Mouse (Mus musculus): Measurements from ENCODE around the gene Dus3l. TPM values are rescaled to one million over a fixed set of nuclear protein-coding genes. Genes with fewer than 3 reads are reported as not detected.

Dus3l gene
- 40.8 and 43.6 TPM in 2 replicates for polyA plus RNA-seq (2015; fragmentation: Nextera tagmentation; extraction: Ambion mirVana)

DNA sequence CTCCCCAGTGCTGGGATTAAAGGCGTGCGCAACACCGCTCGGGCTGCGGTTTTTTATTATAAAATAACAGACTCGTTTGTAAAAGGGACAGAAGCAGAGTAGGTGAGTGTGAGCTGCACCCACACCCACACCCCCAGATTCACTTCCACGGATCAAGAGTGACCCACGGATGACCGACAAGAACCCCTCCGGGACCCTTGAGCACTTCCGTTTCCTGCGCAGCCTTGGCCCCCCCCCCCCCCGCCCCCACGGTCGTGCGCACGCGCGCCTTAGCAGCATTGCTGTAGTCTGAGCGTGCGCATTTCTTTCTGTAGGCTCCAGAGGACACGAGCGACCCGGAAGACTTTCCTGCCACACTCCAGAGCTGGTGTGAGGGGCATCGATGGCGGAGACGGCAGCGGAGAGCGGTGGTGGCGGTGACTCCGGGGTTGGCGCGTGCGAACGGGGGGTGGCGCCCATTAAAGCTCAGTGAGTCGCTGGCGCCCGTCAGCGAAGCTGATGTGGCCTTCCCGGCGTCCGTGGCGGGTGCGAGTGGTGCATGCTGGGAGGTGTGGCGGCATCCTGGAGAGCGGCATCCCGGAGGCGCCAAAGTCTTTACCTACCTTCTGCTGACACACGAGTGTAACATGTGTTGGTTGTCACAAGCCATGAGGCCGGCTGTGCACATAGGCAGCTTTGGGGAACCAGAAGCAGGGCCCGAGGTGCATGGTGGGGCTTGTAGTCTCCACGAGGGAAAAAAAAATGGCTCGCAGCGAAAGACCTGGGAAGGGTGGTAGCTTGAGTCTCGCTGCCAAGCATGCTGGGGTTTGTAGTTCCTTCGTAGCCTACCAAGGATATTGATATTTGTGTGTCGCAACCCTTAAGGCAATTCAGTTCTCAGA, at the start of gene Dus3l:
Dus3l (plus strand) TSS at position 284 of the 881 bp plus-strand sequence.
- Histone ChIP-seq H3K9me3 (ENCODE audit: control insufficient read depth, low read length) (no peaks in the 10 kb centered on the region), H3K4me3 (ENCODE audit: low read length) (peak within 1 kb of the TSS; percentile 73), H3K4me2 (ENCODE audit: low read depth, low read length) (peak within 1 kb of the TSS; percentile 87), H3K36me3 (ENCODE audit: control insufficient read depth, insufficient read depth, low read length) (peaks cover 25% of the 10 kb centered on the region), H3K27ac (ENCODE audit: low read length) (peak within 1 kb of the TSS; percentile 96), H3K27me3 (ENCODE audit: control insufficient read depth, insufficient read depth, low read depth, low read length) (no peaks in the 10 kb centered on the region), H3K4me1 (replicated peaks; ENCODE audit: control insufficient read depth, insufficient read depth, low read length) (peaks cover 19% of the 10 kb centered on the region), H3K9ac (ENCODE audit: low read length) (peak within 1 kb of the TSS; percentile 82)
- ATAC-seq (ENCODE audit: low read depth) = peak; percentile 81
- under 1% methylated on average over 58 of the region's 58 CpGs for WGBS

GRCm38 (mm10) chr17:56715360-56715759, 49.2 kb upstream of the Dus3l start:
- H3K4me1 ChIP-seq (replicated peaks; ENCODE audit: control insufficient read depth, insufficient read depth, low read length) = peaks cover 15% of the 10 kb centered on the region
- 53% methylated on average over 11 of the region's 11 CpGs for WGBS
- no peak overlapping the region for H3K4me2 ChIP-seq (ENCODE audit: low read depth, low read length)
- H3K36me3 ChIP-seq (ENCODE audit: control insufficient read depth, insufficient read depth, low read length) = peaks cover 15% of the 10 kb centered on the region
- H3K27ac ChIP-seq (ENCODE audit: low read length) = no peak overlapping the region
- H3K9me3 ChIP-seq (ENCODE audit: control insufficient read depth, low read length) = no peaks in the 10 kb centered on the region
- no peak overlapping the region for H3K4me3 ChIP-seq (ENCODE audit: low read length)
- H3K27me3 ChIP-seq (ENCODE audit: control insufficient read depth, insufficient read depth, low read depth, low read length) = no peaks in the 10 kb centered on the region
- H3K9ac ChIP-seq (ENCODE audit: low read length) = no peak overlapping the region
- ATAC-seq (ENCODE audit: low read depth) = no peak

- no peaks in the 10 kb centered on the region for H3K27me3 ChIP-seq (ENCODE audit: control insufficient read depth, insufficient read depth, low read depth, low read length)
- H3K27ac ChIP-seq (ENCODE audit: low read length) = peak overlapping the region; percentile 79
- H3K36me3 ChIP-seq (ENCODE audit: control insufficient read depth, insufficient read depth, low read length) = peaks cover 8% of the 10 kb centered on the region
- no peaks in the 10 kb centered on the region for H3K9me3 ChIP-seq (ENCODE audit: control insufficient read depth, low read length)
- 24% methylated on average over 22 of the region's 22 CpGs for WGBS
- H3K4me3 ChIP-seq (ENCODE audit: low read length) = peak overlapping the region; percentile 89
- ATAC-seq (ENCODE audit: low read depth) = no peak
- peak overlapping the region; percentile 86 for H3K9ac ChIP-seq (ENCODE audit: low read length)
- H3K4me2 ChIP-seq (ENCODE audit: low read depth, low read length) = peak overlapping the region; percentile 77
- peaks cover 15% of the 10 kb centered on the region for H3K4me1 ChIP-seq (replicated peaks; ENCODE audit: control insufficient read depth, insufficient read depth, low read length)
Observed at GRCm38 (mm10) chr17:56715914-56716654, 48.5 kb upstream of the Dus3l start.

DNA sequence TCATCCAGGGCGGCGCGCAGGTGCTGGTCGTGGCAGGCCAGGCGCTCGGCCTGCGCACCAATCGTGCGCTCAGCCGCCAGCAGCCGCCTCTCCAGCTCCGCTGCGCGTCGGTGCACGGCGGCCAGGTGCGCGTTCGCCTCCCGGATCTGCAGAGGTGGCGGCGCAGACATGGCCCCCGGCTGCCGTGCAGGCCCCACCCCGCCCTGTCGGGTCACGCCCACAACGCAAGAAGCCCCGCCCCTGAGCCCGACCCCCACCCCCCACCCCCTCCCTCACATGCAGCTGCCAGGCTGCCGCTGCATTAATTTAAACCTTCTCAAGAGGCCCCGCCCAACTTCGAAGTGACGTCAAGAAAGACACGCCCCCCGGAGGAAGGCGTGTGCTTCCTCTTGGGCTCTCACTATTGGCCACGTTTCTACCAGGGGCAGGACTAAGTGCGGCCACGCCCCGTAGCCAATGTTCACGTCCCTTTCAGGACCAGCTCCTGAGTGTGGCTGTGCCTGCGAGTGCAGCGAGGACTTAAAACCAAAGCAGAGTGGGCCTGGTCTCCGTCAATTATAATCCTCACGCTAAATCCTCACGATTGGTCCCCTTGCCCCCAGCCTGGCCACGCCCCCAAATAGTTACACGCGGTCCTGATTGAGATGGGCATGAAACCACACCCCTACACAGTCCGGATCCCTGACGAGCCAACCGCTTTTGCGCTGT, 47.7 kb upstream of the Dus3l start:
- peak overlapping the region; percentile 79 for H3K27ac ChIP-seq (ENCODE audit: low read length)
- H3K27me3 ChIP-seq (ENCODE audit: control insufficient read depth, insufficient read depth, low read depth, low read length) = no peaks in the 10 kb centered on the region
- H3K36me3 ChIP-seq (ENCODE audit: control insufficient read depth, insufficient read depth, low read length) = peaks cover 4% of the 10 kb centered on the region
- peak overlapping the region; percentile 77 for H3K4me2 ChIP-seq (ENCODE audit: low read depth, low read length)
- peak overlapping the region; percentile 95 for H3K9ac ChIP-seq (ENCODE audit: low read length)
- WGBS = under 1% methylated on average over 50 of the region's 55 CpGs
- H3K4me1 ChIP-seq (replicated peaks; ENCODE audit: control insufficient read depth, insufficient read depth, low read length) = peaks cover 15% of the 10 kb centered on the region
- ATAC-seq (ENCODE audit: low read depth) = peak; percentile 94
- no peaks in the 10 kb centered on the region for H3K9me3 ChIP-seq (ENCODE audit: control insufficient read depth, low read length)
- H3K4me3 ChIP-seq (ENCODE audit: low read length) = peak overlapping the region; percentile 89

- H3K9ac ChIP-seq (ENCODE audit: low read length) = peak within 1 kb of the TSS; percentile 95
- peaks cover 9% of the 10 kb centered on the region for H3K36me3 ChIP-seq (ENCODE audit: control insufficient read depth, insufficient read depth, low read length)
- H3K4me1 ChIP-seq (replicated peaks; ENCODE audit: control insufficient read depth, insufficient read depth, low read length) = peaks cover 15% of the 10 kb centered on the region
- no peaks in the 10 kb centered on the region for H3K27me3 ChIP-seq (ENCODE audit: control insufficient read depth, insufficient read depth, low read depth, low read length)
- H3K4me2 ChIP-seq (ENCODE audit: low read depth, low read length) = peak within 1 kb of the TSS; percentile 77
- peak; percentile 79 for ATAC-seq (ENCODE audit: low read depth)
- H3K9me3 ChIP-seq (ENCODE audit: control insufficient read depth, low read length) = no peaks in the 10 kb centered on the region
- WGBS = under 1% methylated on average over 59 of the region's 59 CpGs
- peak within 1 kb of the TSS; percentile 79 for H3K27ac ChIP-seq (ENCODE audit: low read length)
- peak within 1 kb of the TSS; percentile 89 for H3K4me3 ChIP-seq (ENCODE audit: low read length)
Observed at GRCm38 (mm10) chr17:56717363-56718058, 47.0 kb upstream of the Dus3l start, which contains the start of the genes Ndufa11 and Vmac. TSS of gene Ndufa11 (plus strand) at chr17:56717767. TSS of gene Vmac (minus strand) at chr17:56718022.

GRCm38 (mm10) chr17:56722441-56722840, 42.1 kb upstream of the Dus3l start:
- 65% methylated on average over 5 of the region's 5 CpGs for WGBS
- no peak overlapping the region for H3K4me3 ChIP-seq (ENCODE audit: low read length)
- ATAC-seq (ENCODE audit: low read depth) = no peak
- no peaks in the 10 kb centered on the region for H3K27me3 ChIP-seq (ENCODE audit: control insufficient read depth, insufficient read depth, low read depth, low read length)
- H3K36me3 ChIP-seq (ENCODE audit: control insufficient read depth, insufficient read depth, low read length) = peaks cover 17% of the 10 kb centered on the region
- peak overlapping the region; percentile 8; the same call in 1 of the 2 replicates for H3K27ac ChIP-seq (ENCODE audit: low read length)
- H3K9ac ChIP-seq (ENCODE audit: low read length) = peak overlapping the region; percentile 24
- H3K4me2 ChIP-seq (ENCODE audit: low read depth, low read length) = no peak overlapping the region
- peaks cover 16% of the 10 kb centered on the region for H3K4me1 ChIP-seq (replicated peaks; ENCODE audit: control insufficient read depth, insufficient read depth, low read length)
- peaks cover 3% of the 10 kb centered on the region for H3K9me3 ChIP-seq (ENCODE audit: control insufficient read depth, low read length)

- H3K9me3 ChIP-seq (ENCODE audit: control insufficient read depth, low read length) = peaks cover 3% of the 10 kb centered on the region
- peaks cover 17% of the 10 kb centered on the region for H3K36me3 ChIP-seq (ENCODE audit: control insufficient read depth, insufficient read depth, low read length)
- ATAC-seq (ENCODE audit: low read depth) = no peak
- H3K27me3 ChIP-seq (ENCODE audit: control insufficient read depth, insufficient read depth, low read depth, low read length) = no peaks in the 10 kb centered on the region
- H3K9ac ChIP-seq (ENCODE audit: low read length) = no peak overlapping the region
- no peak overlapping the region for H3K4me3 ChIP-seq (ENCODE audit: low read length)
- H3K4me2 ChIP-seq (ENCODE audit: low read depth, low read length) = no peak overlapping the region
- H3K27ac ChIP-seq (ENCODE audit: low read length) = no peak overlapping the region
- WGBS = 68% methylated on average over 11 of the region's 11 CpGs
- H3K4me1 ChIP-seq (replicated peaks; ENCODE audit: control insufficient read depth, insufficient read depth, low read length) = peaks cover 24% of the 10 kb centered on the region
Observed at GRCm38 (mm10) chr17:56723419-56724161, 41.0 kb upstream of the Dus3l start.

All from lung, embryonic 16.5 days (tissue).